Mouse (Mus musculus): ENCODE measurements around the gene Srcap. TPM values are rescaled to one million over a fixed set of nuclear protein-coding genes. Genes with fewer than 3 reads are reported as not detected.
A peak's percentile ranks its signal among the peaks of the same experiment; 100 is the strongest.
"Not testable (repeated sequence)": the region's sequence is repeated elsewhere in the genome, so short reads cannot be mapped to it uniquely, and the experiment has no call there.

Srcap gene
- polyA plus RNA-seq, 1 experiment: 24.7 TPM

- H3K27ac ChIP-seq (replicated peaks; ENCODE audit: low read depth, low read length): peak overlapping the region; percentile 98
- H3K4me3 ChIP-seq (ENCODE audit: insufficient read depth, low read depth, low read length): peak overlapping the region; percentile 65
- H3K4me1 ChIP-seq (ENCODE audit: control insufficient read depth, insufficient read depth, insufficient read length, low read length): no peaks in the 10 kb centered on the region
These were observed 33.8 kb upstream of the Srcap start for GRCm38 (mm10) chr7:127477687-127478634.

DNA sequence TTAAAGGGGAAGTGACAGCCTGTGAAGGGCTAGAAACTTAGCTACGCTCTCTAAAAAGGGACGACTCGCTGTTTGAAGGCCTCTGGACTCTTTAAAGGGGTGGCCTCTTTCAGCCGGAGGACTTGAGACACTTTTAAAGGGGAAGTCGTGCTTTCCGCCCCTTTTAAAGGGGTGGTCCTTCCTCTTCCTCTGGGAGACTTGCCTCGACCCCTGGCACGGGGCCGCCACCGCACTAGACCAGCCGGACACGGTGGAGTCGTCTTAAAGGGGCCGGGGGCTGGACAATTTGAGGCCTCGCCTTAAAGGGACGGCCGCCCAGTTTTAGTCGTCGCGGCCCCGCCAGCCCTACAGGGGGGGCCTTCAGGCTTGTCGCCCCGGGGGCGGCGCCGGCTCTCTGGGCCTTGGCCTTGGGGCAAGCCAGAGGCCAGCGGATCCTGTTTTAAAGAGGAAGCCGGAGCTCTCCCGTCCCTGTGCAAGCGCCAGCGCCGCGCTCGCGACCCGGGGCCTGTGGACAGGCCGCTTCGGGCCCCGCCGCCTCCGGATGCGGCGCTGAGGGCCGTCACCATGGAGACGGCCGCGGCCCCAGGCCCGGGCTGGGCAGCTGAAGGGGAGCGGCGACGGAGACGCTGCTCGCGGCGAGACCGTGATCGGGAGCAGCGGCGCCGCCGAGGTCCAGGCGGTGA lies 33.0 kb upstream of the Srcap start, which contains the start of gene Fbrs:
TSS of gene Fbrs (plus strand) at position 565 of the 683 bp plus-strand sequence.
- H3K4me3 ChIP-seq (ENCODE audit: insufficient read depth, low read depth, low read length): peak within 1 kb of the TSS; percentile 65
- H3K27ac ChIP-seq (replicated peaks; ENCODE audit: low read depth, low read length): peak within 1 kb of the TSS; percentile 98
- H3K4me1 ChIP-seq (ENCODE audit: control insufficient read depth, insufficient read depth, insufficient read length, low read length): no peaks in the 10 kb centered on the region

DNA sequence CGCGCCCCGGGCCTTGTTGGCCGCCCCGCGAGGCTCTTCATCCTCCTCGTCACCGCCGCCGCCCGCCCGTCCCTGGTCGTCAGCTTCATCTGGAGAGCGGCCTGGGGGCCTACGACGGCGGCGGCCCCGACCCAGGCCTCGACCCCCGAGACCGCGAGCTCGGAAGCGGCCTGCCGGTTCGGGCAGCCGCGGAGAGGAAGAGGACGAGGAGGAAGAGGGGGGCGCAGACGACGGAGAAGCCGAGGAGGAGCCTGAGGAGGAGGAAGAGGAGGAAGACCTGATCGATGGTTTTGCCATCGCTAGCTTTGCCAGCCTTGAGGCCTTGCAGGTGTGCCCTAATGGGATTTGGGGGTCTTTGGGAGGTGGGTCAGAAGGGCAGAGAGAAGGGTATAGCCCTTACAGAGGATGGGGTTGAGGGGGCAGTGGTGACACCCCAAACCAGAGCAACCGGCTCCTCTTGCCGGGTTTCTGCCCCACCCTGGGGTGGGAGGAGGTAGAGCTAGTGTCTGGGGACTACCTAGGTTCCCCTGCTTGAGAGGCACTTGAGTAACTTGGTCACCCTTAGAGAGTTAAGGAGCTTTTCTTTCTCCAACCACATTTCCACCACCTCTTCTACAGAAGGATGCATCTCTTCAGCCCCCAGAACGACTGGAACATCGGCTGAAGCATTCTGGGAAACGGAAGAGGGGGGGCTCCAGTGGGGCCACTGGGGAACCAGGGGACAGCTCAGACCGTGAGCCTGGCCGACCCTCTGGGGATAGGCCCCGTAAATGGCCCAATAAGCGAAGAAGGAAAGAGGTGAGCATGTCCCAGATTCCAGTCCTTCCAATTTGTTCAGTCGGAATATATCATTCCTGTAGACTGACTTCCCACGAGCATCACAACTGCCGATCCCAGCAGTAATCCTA lies 32.2 kb upstream of the Srcap start:
- no peaks in the 10 kb centered on the region for H3K4me1 ChIP-seq (ENCODE audit: control insufficient read depth, insufficient read depth, insufficient read length, low read length)
- peak overlapping the region; percentile 98 for H3K27ac ChIP-seq (replicated peaks; ENCODE audit: low read depth, low read length)
- peak overlapping the region; percentile 65 for H3K4me3 ChIP-seq (ENCODE audit: insufficient read depth, low read depth, low read length)

DNA sequence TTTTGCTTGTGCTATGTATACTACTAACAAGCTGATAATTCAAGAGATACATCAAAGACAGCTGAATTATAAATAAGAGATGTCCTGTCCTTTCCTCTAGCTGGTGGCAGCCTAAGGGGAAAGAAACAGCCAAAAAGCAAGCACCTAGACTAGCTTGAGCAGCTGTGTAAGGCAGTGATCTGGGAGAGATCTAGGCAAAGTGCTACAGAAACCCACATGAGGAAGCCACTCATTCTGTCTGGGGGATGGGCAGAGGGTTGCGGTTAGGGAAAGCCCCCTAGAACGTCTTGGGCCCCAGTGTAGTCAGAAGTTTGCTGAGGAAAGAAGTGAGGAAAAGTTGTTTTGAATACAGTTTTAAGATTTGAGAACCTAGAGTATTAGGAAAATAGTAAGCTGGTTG lies 31.5 kb upstream of the Srcap start:
- Histone ChIP-seq H3K4me1 (ENCODE audit: control insufficient read depth, insufficient read depth, insufficient read length, low read length) (no peaks in the 10 kb centered on the region), H3K4me3 (ENCODE audit: insufficient read depth, low read depth, low read length) (peak overlapping the region; percentile 65), H3K27ac (replicated peaks; ENCODE audit: low read depth, low read length) (no peak overlapping the region; the same call in 1 of the 2 replicates)

- Histone ChIP-seq H3K4me3 (ENCODE audit: insufficient read depth, low read depth, low read length) (no peak overlapping the region), H3K4me1 (ENCODE audit: control insufficient read depth, insufficient read depth, insufficient read length, low read length) (no peaks in the 10 kb centered on the region), H3K27ac (replicated peaks; ENCODE audit: low read depth, low read length) (no peak overlapping the region)
These were observed 26.4 kb upstream of the Srcap start for GRCm38 (mm10) chr7:127485416-127485815.

DNA sequence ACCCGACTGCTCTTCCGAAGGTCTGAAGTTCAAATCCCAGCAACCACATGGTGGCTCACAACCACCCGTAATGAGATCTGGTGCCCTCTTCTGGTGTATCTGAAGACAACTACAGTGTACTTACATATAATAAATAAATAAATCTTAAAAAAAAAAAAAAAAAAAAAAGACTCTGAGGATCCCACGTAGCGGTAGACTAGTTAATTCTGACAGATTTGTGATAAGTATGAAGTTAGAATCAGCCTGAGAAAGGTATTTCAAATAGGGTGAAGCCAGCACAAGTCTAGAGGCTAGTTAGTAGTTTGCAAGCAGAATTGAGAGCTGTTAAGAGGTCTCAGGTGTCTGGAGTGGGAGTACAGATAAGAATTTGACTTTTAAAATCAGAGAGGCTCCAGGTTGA lies 23.4 kb upstream of the Srcap start:
- not testable (repeated sequence) for H3K27ac ChIP-seq (replicated peaks; ENCODE audit: low read depth, low read length); H3K4me3 ChIP-seq (ENCODE audit: insufficient read depth, low read depth, low read length); H3K4me1 ChIP-seq (ENCODE audit: control insufficient read depth, insufficient read depth, insufficient read length, low read length)

DNA sequence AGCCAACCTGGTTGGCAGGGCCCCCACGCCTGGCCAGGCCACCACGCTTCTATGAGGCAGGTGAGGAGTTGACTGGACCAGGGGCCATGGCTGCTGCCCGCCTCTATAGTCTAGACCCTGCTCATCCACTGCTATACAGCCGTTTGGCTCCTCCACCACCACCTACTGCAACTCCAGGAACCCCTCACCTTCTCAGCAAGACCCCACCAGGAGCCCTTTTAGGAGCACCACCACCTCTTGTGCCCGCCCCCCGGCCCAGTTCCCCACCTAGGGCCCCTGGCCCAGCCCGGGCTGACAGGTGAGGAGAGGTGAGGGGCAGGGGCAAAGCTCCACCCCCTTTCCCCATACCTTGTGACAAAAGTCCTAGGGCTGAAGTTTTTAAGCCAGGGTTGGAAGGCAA lies 21.8 kb upstream of the Srcap start:
- Histone ChIP-seq H3K27ac (replicated peaks; ENCODE audit: low read depth, low read length) (no peak overlapping the region), H3K4me1 (ENCODE audit: control insufficient read depth, insufficient read depth, insufficient read length, low read length) (no peaks in the 10 kb centered on the region), H3K4me3 (ENCODE audit: insufficient read depth, low read depth, low read length) (no peak overlapping the region)

DNA sequence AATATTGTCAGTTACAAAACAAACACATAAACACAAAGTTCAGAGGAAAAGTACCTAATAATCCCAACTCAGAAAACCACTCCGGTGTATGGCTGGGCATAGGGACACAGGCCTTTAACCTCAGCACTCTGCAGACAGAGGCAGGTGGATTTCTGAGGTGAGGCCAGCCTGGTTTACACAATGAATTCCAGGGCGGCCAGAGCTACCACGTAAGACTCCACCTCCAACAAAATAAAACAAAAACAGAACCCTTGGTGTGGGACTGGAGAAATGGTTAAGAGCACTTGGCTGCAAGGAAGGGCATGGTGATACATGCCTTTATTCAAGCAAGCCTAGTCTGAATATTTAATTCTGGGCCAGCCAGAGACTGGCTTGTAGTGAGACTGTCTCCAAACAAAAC lies 19.9 kb upstream of the Srcap start:
- H3K4me3 ChIP-seq (ENCODE audit: insufficient read depth, low read depth, low read length): no peak overlapping the region
- no peaks in the 10 kb centered on the region for H3K4me1 ChIP-seq (ENCODE audit: control insufficient read depth, insufficient read depth, insufficient read length, low read length)
- H3K27ac ChIP-seq (replicated peaks; ENCODE audit: low read depth, low read length): no peak overlapping the region

GRCm38 (mm10) chr7:127494648-127495047 lies 17.1 kb upstream of the Srcap start:
- Histone ChIP-seq H3K4me1 (ENCODE audit: control insufficient read depth, insufficient read depth, insufficient read length, low read length) (no peaks in the 10 kb centered on the region), H3K4me3 (ENCODE audit: insufficient read depth, low read depth, low read length) (no peak overlapping the region), H3K27ac (replicated peaks; ENCODE audit: low read depth, low read length) (no peak overlapping the region)

DNA sequence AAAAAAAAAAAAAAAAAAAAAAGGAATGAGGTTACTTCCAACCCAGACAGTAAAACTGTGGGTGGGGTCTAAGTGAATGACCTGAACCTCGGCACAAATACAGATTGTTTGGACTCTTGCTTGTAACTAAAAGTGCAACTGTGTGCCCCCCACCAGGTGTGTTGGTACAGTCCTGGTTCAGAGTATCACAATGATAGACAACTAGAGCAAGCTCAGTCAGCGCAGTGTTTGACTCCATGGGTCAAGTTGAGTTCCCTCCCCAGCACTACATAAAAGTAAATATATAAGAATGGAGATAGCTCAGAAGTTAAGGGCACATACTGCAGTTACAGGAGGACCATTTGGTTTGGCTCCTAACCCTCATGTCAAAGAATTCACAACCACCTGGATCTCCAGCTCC lies 14.4 kb upstream of the Srcap start:
- Histone ChIP-seq H3K4me3 (ENCODE audit: insufficient read depth, low read depth, low read length) (no peak overlapping the region), H3K27ac (replicated peaks; ENCODE audit: low read depth, low read length) (no peak overlapping the region), H3K4me1 (ENCODE audit: control insufficient read depth, insufficient read depth, insufficient read length, low read length) (no peaks in the 10 kb centered on the region)

- Histone ChIP-seq H3K4me1 (ENCODE audit: control insufficient read depth, insufficient read depth, insufficient read length, low read length) (no peaks in the 10 kb centered on the region), H3K27ac (replicated peaks; ENCODE audit: low read depth, low read length) (no peak overlapping the region), H3K4me3 (ENCODE audit: insufficient read depth, low read depth, low read length) (no peak overlapping the region)
These were observed 13.4 kb upstream of the Srcap start for GRCm38 (mm10) chr7:127498407-127498806.

- no peak overlapping the region for H3K27ac ChIP-seq (replicated peaks; ENCODE audit: low read depth, low read length)
- H3K4me1 ChIP-seq (ENCODE audit: control insufficient read depth, insufficient read depth, insufficient read length, low read length): no peaks in the 10 kb centered on the region
- no peak overlapping the region for H3K4me3 ChIP-seq (ENCODE audit: insufficient read depth, low read depth, low read length)
These were observed 3.5 kb upstream of the Srcap start for GRCm38 (mm10) chr7:127508291-127508690.

- H3K27ac ChIP-seq (replicated peaks; ENCODE audit: low read depth, low read length); H3K4me1 ChIP-seq (ENCODE audit: control insufficient read depth, insufficient read depth, insufficient read length, low read length); H3K4me3 ChIP-seq (ENCODE audit: insufficient read depth, low read depth, low read length): not testable (repeated sequence)
These were observed 2.0 kb upstream of the Srcap start for GRCm38 (mm10) chr7:127509830-127510229.

- Histone ChIP-seq H3K4me3 (ENCODE audit: insufficient read depth, low read depth, low read length) (peak overlapping the region; percentile 92), H3K27ac (replicated peaks; ENCODE audit: low read depth, low read length) (no peak overlapping the region), H3K4me1 (ENCODE audit: control insufficient read depth, insufficient read depth, insufficient read length, low read length) (peaks cover 6% of the 10 kb centered on the region)
These were observed 542 bp upstream of the Srcap start for GRCm38 (mm10) chr7:127511241-127511640.

Data from brown adipose tissue, adult 24 weeks (tissue).